Mouse (Mus musculus): ENCODE data around the gene Gal3st2.
A peak's percentile ranks its signal among the peaks of the same experiment; 100 is the strongest.
"Not testable (repeated sequence)": the region's sequence is repeated elsewhere in the genome, so short reads cannot be mapped to it uniquely, and the experiment has no call there.

Gene Gal3st2

DNA sequence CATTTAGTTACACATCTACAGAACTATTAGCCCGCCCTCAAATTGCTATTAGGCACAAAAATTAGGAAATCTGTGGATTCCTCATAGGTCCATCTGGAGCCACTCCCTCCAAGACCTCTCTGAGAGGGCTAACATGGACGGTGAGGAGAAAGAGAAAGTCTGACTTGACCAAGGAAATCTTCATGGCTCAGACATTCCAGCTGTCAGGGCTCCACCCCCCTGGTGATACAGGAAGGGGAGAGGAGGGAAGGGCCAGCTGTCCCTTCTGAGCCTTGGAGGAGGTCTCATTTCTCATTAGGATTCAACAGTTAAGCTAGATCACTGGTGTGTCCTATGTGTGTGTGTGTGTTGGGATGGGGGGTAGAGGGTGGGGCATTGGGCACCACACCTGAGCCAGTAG lies at the start of gene Gal3st2:
Gene Gal3st2, plus strand, starts transcription at position 259 of the 400 bp plus-strand sequence.
- DNase-seq (ENCODE audit: low spot score), result not testable (repeated sequence)

DNA sequence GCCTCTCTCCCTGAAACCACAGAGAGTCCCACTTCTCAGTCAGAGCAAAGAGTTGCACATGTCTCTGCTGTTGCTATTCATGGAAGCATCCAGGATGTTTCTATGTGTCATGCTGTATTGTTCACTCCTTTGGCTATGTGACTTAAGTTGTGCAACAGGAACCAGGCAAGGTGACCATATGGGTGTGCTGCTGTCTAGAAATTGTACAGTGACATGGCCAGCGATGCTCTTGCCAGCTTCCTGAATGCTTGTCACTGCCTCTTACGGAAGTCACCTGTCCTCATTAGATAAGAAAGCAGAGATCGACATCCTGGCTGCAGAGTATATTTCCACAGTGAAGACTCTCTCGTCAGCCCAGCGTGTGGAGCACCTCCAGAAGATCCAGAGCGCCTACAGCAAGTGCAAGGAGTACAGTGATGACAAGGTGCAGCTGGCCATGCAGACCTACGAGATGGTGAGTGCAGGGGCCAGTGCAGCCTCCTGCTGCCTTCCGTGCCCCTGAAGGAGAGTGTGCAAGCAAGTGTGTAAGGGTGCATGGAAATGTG lies 49.5 kb upstream of the Gal3st2 start:
- DNase-seq (ENCODE audit: low spot score), result no peak

DNA sequence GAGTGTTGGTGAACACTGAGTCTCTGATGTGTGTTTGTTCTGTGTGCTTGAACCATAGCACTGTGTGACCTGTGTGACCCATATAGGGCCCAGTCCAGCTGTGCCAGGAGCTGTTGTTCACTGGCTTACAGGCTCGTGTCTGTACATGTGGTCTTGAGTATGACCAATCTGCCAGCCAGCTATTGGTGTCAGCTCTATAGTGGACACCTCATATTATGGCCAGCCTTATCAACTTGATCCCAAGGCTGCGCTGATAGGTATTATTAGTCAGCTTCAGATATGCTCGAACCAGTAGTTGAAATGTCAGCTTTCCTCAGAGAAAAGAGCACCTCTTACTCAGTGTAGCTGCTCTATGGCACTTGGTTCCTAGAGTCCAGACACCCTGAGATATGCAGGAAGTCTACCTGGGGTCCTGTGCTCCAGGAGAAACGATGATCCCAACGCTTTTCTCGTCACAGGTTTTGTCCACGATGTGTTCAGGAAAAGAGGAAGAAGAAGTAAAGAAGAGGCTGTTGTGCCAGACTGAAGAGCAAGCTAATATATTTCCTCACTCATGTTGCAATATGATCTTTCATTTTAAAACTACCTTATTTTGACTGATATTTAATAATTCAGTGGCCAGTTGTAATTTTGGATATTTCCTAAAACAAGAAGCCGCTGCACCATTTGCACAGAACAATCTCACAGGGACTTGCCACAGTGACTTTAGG lies 43.1 kb upstream of the Gal3st2 start:
- DNase-seq (ENCODE audit: low spot score), result no peak

DNA sequence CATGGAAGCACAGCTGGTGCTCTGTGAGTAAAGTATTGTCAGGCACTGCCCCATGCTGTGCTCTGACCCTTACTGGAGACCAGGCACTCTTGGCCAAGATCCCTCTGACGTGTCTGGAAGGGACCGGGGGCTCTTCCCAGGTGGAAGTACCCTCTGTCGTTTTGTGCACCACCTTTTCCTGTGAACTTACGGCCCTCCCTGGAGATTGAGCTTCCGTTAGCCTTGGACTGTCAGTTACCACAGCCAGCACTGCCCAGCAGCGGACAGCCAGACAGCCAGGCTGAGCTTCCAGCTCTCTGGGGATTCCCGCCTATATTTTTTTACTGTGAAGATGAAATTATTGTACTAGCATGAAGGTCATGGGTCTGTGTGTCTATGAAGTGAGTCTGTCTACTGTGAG lies 42.4 kb upstream of the Gal3st2 start:
- DNase-seq (ENCODE audit: low spot score), result no peak

DNA sequence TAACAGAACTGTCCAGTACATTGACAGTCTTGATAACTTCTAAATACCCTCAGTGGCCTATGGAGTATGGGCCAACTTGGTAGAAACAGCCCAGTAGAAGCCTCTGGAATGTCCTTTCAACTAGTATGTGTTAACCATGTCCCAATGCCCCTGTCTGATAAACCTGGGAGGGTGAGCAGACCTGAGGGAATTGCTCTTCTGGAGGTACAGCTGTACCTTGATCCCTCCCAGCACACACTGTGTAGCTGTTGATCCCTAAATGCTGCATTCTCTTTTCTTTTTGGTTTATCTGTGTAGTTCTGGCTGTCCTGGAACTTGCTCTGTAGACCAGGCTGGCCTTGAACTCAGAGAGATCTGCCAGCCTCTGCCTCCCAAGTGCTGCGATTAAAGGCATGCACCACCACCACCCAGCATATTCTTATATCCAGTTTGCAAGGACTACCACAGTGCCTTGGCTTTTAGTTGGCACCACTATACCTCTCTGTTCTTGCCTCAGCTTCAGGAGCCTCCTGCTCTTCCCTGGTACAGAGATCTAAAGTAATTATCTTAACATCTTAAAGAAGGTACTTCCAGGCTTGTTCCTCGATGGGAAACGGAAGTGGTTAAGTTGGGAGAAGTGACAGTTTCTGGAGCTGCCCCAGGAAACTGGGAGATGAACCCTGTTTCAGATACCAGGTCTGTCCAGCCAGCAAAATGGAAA lies 37.2 kb upstream of the Gal3st2 start:
- no peak for DNase-seq (ENCODE audit: low spot score)

DNA sequence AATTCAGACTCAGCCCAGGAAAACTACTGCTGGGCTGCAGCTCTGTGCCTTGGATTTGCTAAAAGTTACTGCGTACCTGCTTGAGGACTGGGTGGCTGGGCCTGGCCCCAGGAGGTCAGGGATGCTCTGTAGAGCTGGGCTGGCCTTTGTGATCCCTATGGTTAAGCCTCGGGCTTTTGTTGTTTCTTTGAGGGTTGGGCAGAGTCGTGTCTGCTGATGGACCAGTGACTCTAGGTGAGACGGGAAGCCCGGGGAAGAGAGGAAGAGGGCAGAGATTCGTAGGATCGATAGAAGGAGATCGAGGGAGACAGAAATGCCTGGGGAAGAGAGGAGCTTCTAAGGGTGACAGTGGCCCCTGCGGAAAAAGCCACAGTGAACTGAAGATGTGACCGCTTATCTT lies 36.5 kb upstream of the Gal3st2 start, which contains the start of gene D2hgdh:
Gene D2hgdh, plus strand, starts transcription at position 301 of the 400 bp plus-strand sequence.
- no peak for DNase-seq (ENCODE audit: low spot score)

DNA sequence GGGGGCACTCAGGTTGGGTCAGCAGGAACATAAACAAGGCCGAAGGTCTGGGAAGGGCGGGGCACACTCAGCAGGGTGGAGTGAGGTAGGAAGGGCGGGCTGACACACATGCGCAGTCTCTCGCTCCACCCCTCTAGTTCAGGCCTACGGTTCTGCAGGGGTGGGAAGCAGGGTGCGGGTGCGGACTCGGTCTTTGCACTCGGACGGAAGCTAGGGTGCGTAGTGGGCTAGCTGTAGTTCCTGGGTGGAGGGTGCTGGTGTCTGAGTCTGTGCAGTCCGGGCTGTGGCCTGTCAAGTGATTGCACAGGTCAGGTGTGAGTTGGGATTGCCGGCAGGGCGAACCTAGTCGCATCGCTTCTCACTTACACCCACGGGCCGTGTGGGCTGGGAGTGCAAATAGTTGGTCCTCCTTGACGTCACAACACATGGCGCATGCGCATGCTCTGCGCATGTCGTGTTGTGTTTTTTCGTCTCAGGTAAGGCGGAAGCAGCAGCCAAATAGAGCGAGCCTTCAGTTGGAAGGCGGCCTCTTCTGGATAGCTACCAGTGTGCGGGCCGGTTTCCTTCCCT lies 35.9 kb upstream of the Gal3st2 start:
- peak; percentile 94 for DNase-seq (ENCODE audit: low spot score)

DNA sequence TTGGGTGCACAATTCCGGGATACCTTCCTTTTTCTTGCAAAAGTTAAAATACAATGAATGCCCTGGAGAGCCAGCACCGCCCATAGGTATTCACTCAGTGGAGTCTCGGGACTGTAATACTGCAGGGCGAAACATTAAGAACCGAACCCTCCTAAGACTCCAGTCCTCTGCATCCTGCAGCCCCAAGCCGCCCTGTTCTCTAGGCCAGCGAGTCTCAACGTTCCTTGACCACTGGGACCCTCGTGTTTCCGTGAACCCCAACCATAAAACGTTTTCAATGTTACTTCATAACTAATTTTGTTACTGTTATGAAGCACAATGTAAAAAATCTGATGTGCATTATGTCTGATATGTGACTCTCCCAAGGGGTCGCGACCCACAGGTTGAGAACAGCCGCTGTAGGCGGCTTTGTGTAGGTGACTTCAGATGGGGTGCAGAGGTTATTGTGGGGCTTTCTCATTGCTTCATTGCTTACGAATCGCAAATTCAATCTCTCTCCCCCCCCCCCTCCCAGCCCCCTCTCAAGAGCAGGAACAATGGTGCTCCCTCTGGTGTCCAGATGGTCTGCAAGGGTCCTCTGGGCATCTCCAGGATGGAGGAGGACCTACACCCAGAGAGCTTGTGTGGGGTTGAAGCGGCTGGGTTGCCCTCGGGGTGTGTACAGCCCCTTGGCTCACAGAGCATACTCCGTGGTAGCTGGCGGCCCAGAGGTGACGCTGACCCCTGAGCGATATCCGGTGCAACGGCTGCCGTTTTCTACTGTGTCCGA lies 35.2 kb upstream of the Gal3st2 start:
- no peak for DNase-seq (ENCODE audit: low spot score)

DNA sequence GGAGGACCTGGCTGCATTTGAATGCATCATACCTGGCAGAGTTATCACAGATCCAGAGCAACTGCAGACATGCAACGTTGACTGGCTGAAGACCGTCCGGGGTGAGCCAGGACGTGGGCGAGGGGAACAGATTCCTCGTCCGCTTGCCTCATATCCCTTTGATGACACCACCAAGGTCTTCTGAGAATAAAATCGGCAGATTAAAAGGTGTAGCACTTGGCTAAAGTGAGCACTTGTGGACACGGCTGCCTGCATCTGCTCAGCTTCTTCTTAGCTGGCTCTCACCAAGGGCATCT lies 34.6 kb upstream of the Gal3st2 start:
- DNase-seq (ENCODE audit: low spot score), result no peak

DNA sequence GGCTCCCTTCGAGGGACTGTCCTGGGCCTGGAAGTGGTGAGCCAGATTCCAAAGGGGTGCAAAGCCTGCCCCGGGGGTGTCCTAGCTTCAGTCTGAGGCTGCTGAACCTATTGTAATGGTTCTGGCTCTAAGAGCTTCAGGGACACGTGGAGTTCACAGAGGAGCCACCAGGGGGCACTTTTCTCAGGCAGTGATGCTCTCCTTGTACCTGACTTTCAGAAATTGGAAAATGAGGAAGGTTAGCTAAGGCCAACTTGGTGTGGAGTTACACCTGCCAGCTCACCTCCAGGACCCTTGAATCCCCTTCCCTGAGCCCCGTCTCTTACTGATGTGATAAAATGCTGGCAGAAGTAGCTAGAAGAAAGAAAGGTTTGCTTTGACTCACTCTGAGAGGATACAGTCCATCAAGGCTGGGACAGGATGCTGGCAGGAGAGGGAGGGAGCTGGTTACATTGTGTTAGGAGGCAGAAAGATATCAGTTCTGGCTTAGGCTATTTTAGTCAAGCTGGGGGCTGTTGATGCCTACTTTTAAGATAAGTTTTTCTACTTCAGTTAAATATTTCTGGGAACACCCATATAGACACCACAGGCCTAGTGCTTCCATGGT lies 28.2 kb upstream of the Gal3st2 start:
- not testable (repeated sequence) for DNase-seq (ENCODE audit: low spot score)

DNA sequence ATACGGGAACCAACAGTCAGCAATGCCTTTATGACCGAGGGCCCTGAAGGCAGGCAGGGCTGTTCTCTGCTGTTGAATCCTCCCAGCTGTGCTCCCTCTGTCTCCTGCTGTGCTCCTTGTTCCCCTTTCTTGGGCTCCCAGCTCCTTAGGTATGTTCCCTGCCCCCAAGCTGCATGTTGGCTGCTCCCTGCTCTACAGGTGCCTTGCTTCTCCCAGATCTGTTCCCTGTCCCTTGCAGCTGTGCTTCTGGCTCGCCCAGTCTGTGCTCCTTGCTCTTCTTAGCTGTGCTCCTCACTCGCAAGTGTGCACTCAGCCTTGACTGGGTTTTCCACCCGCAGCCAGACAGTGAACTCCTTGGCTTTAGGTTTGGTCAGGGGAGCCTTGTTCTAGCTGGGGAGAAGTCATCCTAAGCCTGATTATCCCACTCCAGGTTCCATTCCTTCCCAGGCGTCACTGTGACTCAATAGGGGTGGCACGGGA lies 26.4 kb upstream of the Gal3st2 start:
- DNase-seq (ENCODE audit: low spot score), result no peak

DNA sequence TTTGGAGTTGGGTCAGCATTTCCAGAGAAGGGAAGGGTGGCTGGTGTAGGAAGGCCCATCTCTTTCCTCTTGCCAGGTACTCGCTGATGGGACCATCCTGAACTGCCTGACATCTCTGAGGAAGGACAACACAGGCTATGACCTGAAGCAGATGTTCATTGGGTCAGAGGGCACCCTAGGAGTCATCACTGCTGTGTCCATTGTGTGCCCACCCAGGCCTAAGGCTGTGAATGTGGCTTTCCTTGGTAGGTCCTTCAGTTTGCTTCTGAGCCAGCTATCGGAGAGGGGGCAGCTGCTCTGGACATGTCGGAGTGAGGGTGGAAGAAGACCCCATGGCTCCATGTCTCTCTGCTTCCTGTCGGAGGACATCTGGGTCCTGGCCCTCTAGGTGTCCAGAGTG lies 25.9 kb upstream of the Gal3st2 start:
- DNase-seq (ENCODE audit: low spot score), result no peak

DNA sequence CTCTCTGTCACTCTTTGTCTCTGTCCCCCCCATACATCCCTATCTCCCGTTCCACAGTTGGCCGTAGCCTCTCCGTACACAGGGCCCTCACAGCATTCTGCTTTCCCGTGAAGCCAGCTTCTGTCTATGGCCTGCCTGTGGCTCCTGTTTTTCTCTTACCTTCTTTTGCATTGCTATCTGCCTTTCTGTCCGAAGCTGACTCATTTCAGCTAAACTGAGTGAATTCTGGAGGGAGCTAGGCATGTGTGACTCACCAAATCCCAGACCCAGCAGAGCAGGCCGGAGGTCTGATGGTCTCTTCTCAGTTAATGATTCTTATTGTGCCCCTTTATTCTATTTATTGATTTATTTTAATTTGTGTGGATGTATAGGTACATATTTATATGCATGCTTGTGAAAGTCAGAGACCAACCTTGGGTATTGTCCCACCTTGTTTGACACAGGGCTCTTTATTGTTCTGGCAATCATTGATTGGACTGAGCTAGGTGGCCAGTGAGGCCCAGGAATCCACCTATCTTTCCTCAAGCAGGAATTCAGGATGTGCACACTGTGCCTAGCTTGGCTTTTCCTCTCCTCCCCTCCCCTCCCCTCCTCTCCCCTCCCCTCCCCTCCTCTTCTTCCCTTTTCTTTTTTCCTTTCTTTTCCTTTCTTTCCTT lies 25.1 kb upstream of the Gal3st2 start:
- DNase-seq (ENCODE audit: low spot score), result no peak

DNA sequence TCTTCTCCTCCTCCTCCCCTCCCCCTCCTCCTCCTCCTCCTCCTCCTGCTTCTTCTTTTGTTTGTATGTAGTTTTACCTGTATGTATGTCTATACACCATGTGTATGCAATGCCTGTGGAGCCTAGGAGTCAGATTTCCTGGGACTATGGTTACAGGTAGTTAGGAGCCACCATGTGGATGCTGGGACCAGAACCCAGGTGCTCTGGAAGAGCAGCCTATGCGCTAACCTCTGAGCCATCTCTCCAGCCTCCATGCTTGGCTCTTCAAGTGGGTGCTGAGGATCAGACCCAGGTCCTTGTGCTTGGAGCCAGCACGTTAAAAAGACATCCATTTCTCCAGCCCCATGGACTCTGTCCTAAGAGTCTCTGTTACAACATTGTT lies 24.6 kb upstream of the Gal3st2 start:
- no peak for DNase-seq (ENCODE audit: low spot score)

DNA sequence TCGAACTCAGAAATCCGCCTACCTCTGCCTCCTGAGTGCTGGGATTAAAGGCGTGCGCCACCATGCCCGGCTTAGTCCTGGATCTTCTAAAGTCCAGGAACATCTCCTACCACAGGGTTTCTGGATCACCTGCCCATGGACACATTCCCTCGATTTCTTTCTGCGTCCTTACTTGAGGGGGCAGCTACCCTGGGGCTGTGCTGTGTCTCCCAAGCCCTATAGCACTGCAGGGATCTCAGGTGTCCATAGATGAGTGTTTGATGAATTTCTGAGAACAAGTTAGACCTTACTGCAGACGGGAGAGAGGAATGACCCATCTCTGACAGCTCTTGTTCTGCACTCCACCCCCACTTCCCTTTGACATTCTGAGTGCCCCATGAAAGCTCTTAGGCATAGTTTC lies 23.8 kb upstream of the Gal3st2 start:
- no peak for DNase-seq (ENCODE audit: low spot score)

DNA sequence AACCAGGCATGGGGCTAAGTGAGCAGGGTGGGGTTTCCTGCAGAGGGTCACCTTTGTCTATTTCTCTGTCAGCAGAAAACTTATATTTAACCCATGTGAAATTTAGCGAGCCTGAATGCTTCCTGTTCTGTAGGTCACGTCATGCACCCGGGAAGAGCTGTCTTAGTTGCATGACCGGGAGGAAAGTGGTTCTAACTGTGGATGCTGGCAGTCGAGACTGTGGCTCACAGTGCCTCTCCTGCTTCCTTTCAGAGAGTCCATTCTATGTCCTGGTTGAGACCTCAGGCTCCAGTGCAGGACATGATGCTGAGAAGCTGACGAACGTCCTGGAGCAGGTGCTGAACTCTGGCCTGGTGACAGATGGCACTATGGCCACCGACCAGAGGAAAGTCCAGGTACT lies 22.5 kb upstream of the Gal3st2 start:
- not testable (repeated sequence) for DNase-seq (ENCODE audit: low spot score)

DNA sequence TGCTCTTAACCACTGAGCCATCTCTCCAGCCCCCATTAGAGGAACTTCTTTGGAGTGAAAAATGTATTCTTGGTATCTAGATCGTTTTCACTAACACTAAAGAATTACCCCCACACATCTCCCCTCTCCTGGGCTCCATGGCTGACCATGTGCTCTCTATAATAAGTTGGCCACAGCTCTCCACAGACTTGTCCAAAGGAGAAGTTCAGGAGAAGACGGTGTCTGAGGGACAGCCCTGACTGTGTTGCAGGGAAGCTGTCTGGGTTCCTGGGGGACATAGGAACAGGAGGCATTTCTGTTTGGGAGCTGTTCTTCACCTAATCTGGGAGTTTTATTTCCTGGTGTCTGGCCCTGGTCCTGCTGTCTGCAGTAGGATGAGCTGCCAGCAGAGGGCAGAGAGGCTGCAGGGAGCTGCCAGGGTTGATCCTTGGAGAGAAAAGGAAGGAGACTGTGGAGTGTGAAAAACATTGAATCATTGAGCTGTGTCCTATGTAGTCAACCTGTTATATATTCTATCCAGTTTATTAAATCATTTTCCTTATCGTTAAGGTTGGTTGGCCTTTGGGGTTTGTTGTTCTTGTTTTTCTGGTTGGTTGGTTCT lies 15.2 kb upstream of the Gal3st2 start:
- DNase-seq (ENCODE audit: low spot score), result not testable (repeated sequence)

DNA sequence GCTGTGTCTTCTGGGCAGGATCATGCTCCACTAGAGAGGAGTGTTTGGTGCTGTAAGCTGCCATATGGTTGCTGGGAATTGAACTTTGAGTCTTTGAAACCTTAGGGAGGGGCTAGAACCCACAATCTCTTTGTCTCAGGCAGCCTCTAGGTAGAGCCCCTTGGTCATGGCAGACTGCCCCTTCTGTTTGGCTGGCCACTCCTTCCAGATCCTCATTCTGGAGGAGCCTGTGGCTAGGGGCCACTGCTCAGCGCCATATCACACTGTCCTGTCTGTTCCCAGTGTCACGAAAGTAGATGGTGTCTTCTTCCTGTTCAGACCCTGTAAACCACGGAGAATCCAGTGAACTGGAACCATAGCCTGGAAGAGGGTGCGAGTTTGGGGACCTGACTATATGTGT lies 5.3 kb upstream of the Gal3st2 start:
- not testable (repeated sequence) for DNase-seq (ENCODE audit: low spot score)

DNA sequence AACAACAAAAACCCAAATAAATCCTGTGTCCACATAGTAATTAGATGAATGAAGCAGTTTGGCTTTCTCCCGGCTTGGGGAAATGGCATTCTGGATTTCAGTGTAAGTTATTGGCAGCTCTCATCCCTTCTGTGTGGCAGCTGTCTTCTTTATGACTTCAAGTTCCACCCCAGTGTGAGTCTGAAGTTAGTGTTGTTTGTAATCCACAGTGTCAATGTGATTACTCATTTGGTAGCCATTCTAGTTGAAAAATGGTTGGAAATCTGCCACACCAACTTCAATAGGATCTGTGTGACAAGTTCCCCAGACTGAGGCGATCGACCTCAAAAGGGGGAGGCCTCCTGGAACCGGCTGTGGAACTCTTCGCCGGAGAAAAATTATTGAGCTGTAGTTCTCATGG lies 3.7 kb upstream of the Gal3st2 start:
- DNase-seq (ENCODE audit: low spot score), result no peak

DNA sequence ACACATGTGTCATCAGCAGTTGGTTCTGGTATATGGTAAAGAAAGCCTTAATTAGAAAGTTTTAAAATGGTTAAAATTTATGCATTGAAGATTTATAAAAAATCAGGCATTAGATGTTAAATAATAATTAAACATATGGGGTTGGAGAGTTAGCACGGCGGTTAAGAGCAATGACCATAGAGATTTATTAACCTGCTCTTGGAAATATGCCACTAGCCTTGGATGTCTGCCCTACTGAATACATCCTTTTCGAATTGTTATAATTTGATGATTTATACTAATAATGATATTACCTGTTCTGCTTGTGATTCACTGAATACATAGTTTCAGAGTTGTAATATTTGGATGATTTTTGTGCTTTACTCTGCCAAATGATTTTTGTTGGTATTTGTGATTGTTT lies 3.1 kb upstream of the Gal3st2 start:
- DNase-seq (ENCODE audit: low spot score), result no peak

DNA sequence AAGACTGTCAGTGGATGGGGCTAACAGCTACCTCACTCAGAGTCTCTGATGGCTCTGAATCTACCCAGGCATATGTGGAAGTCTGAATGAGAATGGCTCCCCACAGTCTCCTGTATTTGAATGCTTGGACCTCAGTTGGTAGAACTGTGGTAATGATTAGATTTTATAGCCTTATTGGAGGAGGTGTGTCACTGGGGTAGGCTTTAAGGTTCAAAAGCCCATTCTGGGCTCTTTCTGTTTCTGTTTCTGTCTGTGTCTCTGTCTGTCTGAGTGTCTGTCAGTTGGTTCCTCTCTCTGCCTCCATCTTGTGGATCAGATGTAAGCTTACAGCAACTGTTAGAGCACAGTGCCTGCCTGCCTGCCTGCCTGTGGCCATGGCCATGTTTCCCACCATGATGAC lies 1.5 kb upstream of the Gal3st2 start:
- no peak for DNase-seq (ENCODE audit: low spot score)
